ENCODE assay signal across 10 mouse cellular contexts in genomic region chr12:3824906-3825713, GRCm38 (mm10). TPM values are rescaled to one million over a fixed set of nuclear protein-coding genes. Genes with fewer than 3 reads are reported as not detected.
DNase-seq lines count a peak whose midpoint lies in the region; ATAC-seq and TF ChIP-seq lines count a peak whose summit lies in the region.
"Had no signal": no experiment of that assay in that cellular context is flagged by ENCODE, and none has a peak within 500 bp of the region (broad histone marks: within the 10 kb centered on the region; RNA-seq: fewer than 3 reads in every experiment).

No protein-coding gene starts in this region.

- no peak for TF ChIP-seq RAD21 in CH12.LX (IDR thresholded peaks at IDR 0.05; ENCODE audit: low read depth, low read length)

- no peak for ATAC-seq in kidney, embryonic 15.5 days (replicated peaks; ENCODE audit: low FRiP score)
- ATAC-seq in liver, embryonic 13.5 days (ENCODE audit: low read depth), result no peak
- ATAC-seq: forebrain, embryonic 14.5 days had no signal

- 71% methylated on average over 5 of the region's 5 CpGs for WGBS in kidney, embryonic 15.5 days
- 62% methylated on average over 5 of the region's 5 CpGs for WGBS in liver, embryonic 13.5 days (ENCODE audit: insufficient replicate concordance)

- no peak overlapping the region for H3K4me3 ChIP-seq in kidney, embryonic 15.5 days (replicated peaks)
- no peak overlapping the region for H3K4me3 ChIP-seq in CH12.LX (replicated peaks in 1 of 3; ENCODE audit: low read depth in 2 of 3, low read length in 2 of 3, poor library complexity in 1 of 3)
- H3K4me3 ChIP-seq in liver, embryonic 13.5 days (replicated peaks), result no peak overlapping the region

- H3K4me1 ChIP-seq in kidney, embryonic 15.5 days, result peaks cover 48% of the 10 kb centered on the region
- H3K4me1 ChIP-seq in CH12.LX (ENCODE audit: control insufficient read depth in 1 of 2, insufficient read depth in 2 of 2), result peaks cover 18 to 76% of the 10 kb centered on the region in 2 experiments
- peaks cover 19% of the 10 kb centered on the region for H3K4me1 ChIP-seq in liver, embryonic 13.5 days (replicated peaks)

- in situ Hi-C loops in CH12.LX (cut with MboI; ENCODE audit: low pct_ligation_motif_present, low pct_unique_long_range_greater_than_20kb, low sequenced_read_pairs), result loop anchor here (25.0 kb wide), 1 partner anchor 163 kb away; no protein-coding TSS in a partner anchor

- peaks cover 6% of the 10 kb centered on the region for H3K36me3 ChIP-seq in kidney, embryonic 15.5 days
- H3K36me3 ChIP-seq in CH12.LX (replicated peaks in 1 of 2; ENCODE audit: control insufficient read depth in 1 of 2, insufficient read depth in 1 of 2, low read length in 1 of 2), result peaks cover 0 to 21% of the 10 kb centered on the region in 2 experiments
- H3K36me3 ChIP-seq in liver, embryonic 13.5 days, result no peaks in the 10 kb centered on the region

- H3K9ac ChIP-seq in kidney, embryonic 15.5 days, result no peak overlapping the region
- H3K9ac ChIP-seq in CH12.LX (ENCODE audit: insufficient read depth, low read depth), result no peak overlapping the region
- no peak overlapping the region for H3K9ac ChIP-seq in liver, embryonic 13.5 days

- H3K79me2 ChIP-seq in CH12.LX (replicated peaks; ENCODE audit: control insufficient read depth, extremely low read depth, insufficient read depth, poor library complexity, severe bottlenecking), result peaks cover 3% of the 10 kb centered on the region

- dilution Hi-C loops in CH12.LX (cut with MboI; ENCODE audit: extremely low pct_ligation_motif_present, extremely low pct_unique_long_range_greater_than_20kb, low sequenced_read_pairs), result no loop called here

- TF ChIP-seq CTCF in CH12.LX (conservative IDR thresholded peaks at IDR 0.05 in 1 of 2, IDR thresholded peaks at IDR 0.05 in 1 of 2; ENCODE audit: low read depth in 2 of 2, low read length in 2 of 2), result no peak

- DNase-seq in kidney, adult 11 months, result no peak
- DNase-seq in CH12.LX (ENCODE audit: extremely low read depth), result no peak
- peak; percentile 63 for DNase-seq in MN1 (ENCODE audit: low spot score)
- DNase-seq in liver, embryonic 13.5 days, result no peak
- DNase-seq in thymus, postnatal 25 days, result no peak
- DNase-seq in urinary bladder, postnatal 10 days (ENCODE audit: low spot score), result no peak
- DNase-seq: kidney, adult 2 months; lung, postnatal 36 days had no signal

- TF ChIP-seq EP300 in CH12.LX (IDR thresholded peaks at IDR 0.05; ENCODE audit: low read length), result no peak

- H3K27ac ChIP-seq in kidney, embryonic 15.5 days, result peak overlapping the region; percentile 7
- no peak overlapping the region for H3K27ac ChIP-seq in CH12.LX (ENCODE audit: insufficient read depth, low read depth)
- no peak overlapping the region for H3K27ac ChIP-seq in liver, embryonic 13.5 days

- no peak overlapping the region for H3K4me2 ChIP-seq in kidney, embryonic 15.5 days
- no peak overlapping the region for H3K4me2 ChIP-seq in CH12.LX (ENCODE audit: insufficient read depth, low read depth, poor library complexity, severe bottlenecking)
- H3K4me2 ChIP-seq in liver, embryonic 13.5 days, result peak overlapping the region; percentile 21; the same call in 1 of the 2 replicates

- no peak for TF ChIP-seq POLR2A in CH12.LX (IDR thresholded peaks at IDR 0.05; ENCODE audit: low read depth, low read length)

- no peaks in the 10 kb centered on the region for H3K9me3 ChIP-seq in kidney, embryonic 15.5 days (replicated peaks)
- H3K9me3 ChIP-seq in CH12.LX (replicated peaks; ENCODE audit: low read length), result no peaks in the 10 kb centered on the region
- H3K9me3 ChIP-seq in liver, embryonic 13.5 days (replicated peaks), result no peaks in the 10 kb centered on the region

- no peaks in the 10 kb centered on the region for H3K27me3 ChIP-seq in kidney, embryonic 15.5 days
- H3K27me3 ChIP-seq in CH12.LX (replicated peaks), result no peaks in the 10 kb centered on the region
- H3K27me3 ChIP-seq in liver, embryonic 13.5 days, result no peaks in the 10 kb centered on the region

TF ChIP-seq in CH12.LX, 34 proteins besides CTCF, POLR2A, EP300 and RAD21:
- TF ChIP-seq USF2 (conservative IDR thresholded peaks at IDR 0.05; ENCODE audit: low read depth, low read length) (peak; percentile 58), MAX (IDR thresholded peaks at IDR 0.05; ENCODE audit: low read length) (0 out of 2 replicates have a peak, but pooled peaks have one; percentile 33), MXI1 (IDR thresholded peaks at IDR 0.05; ENCODE audit: low read depth, low read length) (no peak), BHLHE40 (IDR thresholded peaks at IDR 0.05; ENCODE audit: low read depth, low read length) (no peak), USF1 (IDR thresholded peaks at IDR 0.05; ENCODE audit: low read depth, low read length) (peak; percentile 42; the same call in 1 of the 2 replicates), ZNF384 (IDR thresholded peaks at IDR 0.05; ENCODE audit: low read depth, low read length) (peak; percentile 55)

RNA-seq across cellular contexts. Expression of gene Dnmt3a, which starts 19.3 kb away (rescaled TPM):
- polyA plus RNA-seq in kidney, embryonic 15.5 days (2015; fragmentation: Nextera tagmentation; extraction: Ambion mirVana), result 124 and 132 TPM in 2 replicates
- 21.2 and 23.4 TPM in 2 replicates for total RNA-seq in CH12.LX (2012; rRNA removed)
- 15.4 and 15.5 TPM in 2 replicates for total RNA-seq in CH12.LX (2014; rRNA removed)
- 61.5 TPM in 2 replicates for polyA plus RNA-seq in CH12.LX (2012; ENCODE audit: insufficient read length, low read depth)
- polyA plus RNA-seq in liver, embryonic 13.5 days (2015; fragmentation: Nextera tagmentation; extraction: Ambion mirVana), result 29.6 and 33.7 TPM in 2 replicates
